Mouse (Mus musculus): ENCODE measurements at regions not wholly inside any gene's neighbourhood (a gene's known extent, or its start where the extent isn't known, plus 50 kb on each side); places are given as distances from the start of the nearest gene placed in this dataset.

- Histone ChIP-seq H3K9ac (no peak overlapping the region), H3K9me3 (no peaks in the 10 kb centered on the region), H3K27ac (no peak overlapping the region), H3K27me3 (no peaks in the 10 kb centered on the region), H3K4me3 (no peak overlapping the region), H3K4me1 (no peaks in the 10 kb centered on the region), H3K4me2 (no peak overlapping the region), H3K36me3 (no peaks in the 10 kb centered on the region)
- WGBS = 88% methylated on average over 6 of the region's 6 CpGs
- ATAC-seq (ENCODE audit: insufficient number of reproducible peaks, insufficient read depth, low FRiP score, low TSS enrichment, low read depth) = no peak
Measured at GRCm38 (mm10) chr10:39272387-39272949, 96.2 kb upstream of the Fyn start.

GRCm38 (mm10) chr10:39270406-39270805 is 98.2 kb upstream of the Fyn start:
- Histone ChIP-seq H3K27me3 (no peaks in the 10 kb centered on the region), H3K4me2 (no peak overlapping the region), H3K27ac (no peak overlapping the region), H3K9me3 (no peaks in the 10 kb centered on the region), H3K4me3 (no peak overlapping the region), H3K36me3 (no peaks in the 10 kb centered on the region), H3K4me1 (peaks cover 9% of the 10 kb centered on the region), H3K9ac (no peak overlapping the region)
- ATAC-seq (ENCODE audit: insufficient number of reproducible peaks, insufficient read depth, low FRiP score, low TSS enrichment, low read depth) = no peak
- WGBS = 85% methylated on average over 3 of the region's 3 CpGs

- ATAC-seq (ENCODE audit: insufficient number of reproducible peaks, insufficient read depth, low FRiP score, low TSS enrichment, low read depth) = no peak
- no peaks in the 10 kb centered on the region for H3K36me3 ChIP-seq
- no peaks in the 10 kb centered on the region for H3K27me3 ChIP-seq
- H3K9ac ChIP-seq = no peak overlapping the region
- no peak overlapping the region for H3K4me3 ChIP-seq
- no peak overlapping the region for H3K4me2 ChIP-seq
- WGBS = 90% methylated on average over 6 of the region's 6 CpGs
- peaks cover 24% of the 10 kb centered on the region for H3K4me1 ChIP-seq
- no peaks in the 10 kb centered on the region for H3K9me3 ChIP-seq
- 0 out of 2 replicates have a peak overlapping the region, but pooled peaks have one; percentile 51 for H3K27ac ChIP-seq
Measured at GRCm38 (mm10) chr10:39267236-39267635, 101.4 kb upstream of the Fyn start.

- Histone ChIP-seq H3K9ac (no peak overlapping the region), H3K4me1 (peaks cover 32% of the 10 kb centered on the region), H3K27ac (peak overlapping the region; percentile 68), H3K4me3 (no peak overlapping the region), H3K27me3 (no peaks in the 10 kb centered on the region), H3K36me3 (no peaks in the 10 kb centered on the region), H3K9me3 (no peaks in the 10 kb centered on the region), H3K4me2 (peak overlapping the region; percentile 24; the same call in 1 of the 2 replicates)
- ATAC-seq (ENCODE audit: insufficient number of reproducible peaks, insufficient read depth, low FRiP score, low TSS enrichment, low read depth) = no peak
- 18% methylated on average over 5 of the region's 5 CpGs for WGBS
Measured at GRCm38 (mm10) chr10:39266482-39266881, 102.2 kb upstream of the Fyn start.

- Histone ChIP-seq H3K27ac (peak overlapping the region; percentile 49; the same call in 1 of the 2 replicates), H3K4me2 (peak overlapping the region; percentile 21; the same call in 1 of the 2 replicates), H3K4me1 (peaks cover 39% of the 10 kb centered on the region), H3K36me3 (no peaks in the 10 kb centered on the region), H3K9me3 (no peaks in the 10 kb centered on the region), H3K9ac (peak overlapping the region; percentile 2; the same call in 1 of the 2 replicates), H3K27me3 (no peaks in the 10 kb centered on the region), H3K4me3 (no peak overlapping the region)
- 26% methylated on average over 7 of the region's 7 CpGs for WGBS
- ATAC-seq (ENCODE audit: insufficient number of reproducible peaks, insufficient read depth, low FRiP score, low TSS enrichment, low read depth) = no peak
Measured at GRCm38 (mm10) chr10:39262466-39262865, 98.9 kb upstream of the Ccn6 start.

- 48% methylated on average over 8 of the region's 8 CpGs for WGBS
- Histone ChIP-seq H3K9ac (0 out of 2 replicates have a peak overlapping the region, but pooled peaks have one; percentile 46), H3K27ac (no peak overlapping the region), H3K4me3 (no peak overlapping the region), H3K9me3 (no peaks in the 10 kb centered on the region), H3K36me3 (no peaks in the 10 kb centered on the region), H3K4me1 (peaks cover 35% of the 10 kb centered on the region), H3K4me2 (peak overlapping the region; percentile 21; the same call in 1 of the 2 replicates), H3K27me3 (no peaks in the 10 kb centered on the region)
- ATAC-seq (ENCODE audit: insufficient number of reproducible peaks, insufficient read depth, low FRiP score, low TSS enrichment, low read depth) = no peak
Measured at GRCm38 (mm10) chr10:39261174-39262145, 97.9 kb upstream of the Ccn6 start.

GRCm38 (mm10) chr10:39260061-39260460 is 96.5 kb upstream of the Ccn6 start:
- Histone ChIP-seq H3K4me2 (no peak overlapping the region), H3K27ac (no peak overlapping the region), H3K9ac (no peak overlapping the region), H3K27me3 (no peaks in the 10 kb centered on the region), H3K36me3 (no peaks in the 10 kb centered on the region), H3K9me3 (no peaks in the 10 kb centered on the region), H3K4me1 (peaks cover 30% of the 10 kb centered on the region), H3K4me3 (no peak overlapping the region)
- ATAC-seq (ENCODE audit: insufficient number of reproducible peaks, insufficient read depth, low FRiP score, low TSS enrichment, low read depth) = no peak
- 88% methylated on average over 6 of the region's 6 CpGs for WGBS

- H3K4me1 ChIP-seq = peaks cover 18% of the 10 kb centered on the region
- ATAC-seq (ENCODE audit: insufficient number of reproducible peaks, insufficient read depth, low FRiP score, low TSS enrichment, low read depth) = no peak
- 62% methylated on average over 2 of the region's 2 CpGs for WGBS
Measured at GRCm38 (mm10) chr10:39257371-39258154, 94.0 kb upstream of the Ccn6 start.

GRCm38 (mm10) chr10:39254561-39254960 is 91.0 kb upstream of the Ccn6 start:
- H3K9ac ChIP-seq = no peak overlapping the region

More at GRCm38 (mm10) chr10:39257371-39258154, 94.0 kb upstream of the Ccn6 start:
- no peak overlapping the region for H3K4me2 ChIP-seq
- no peak overlapping the region for H3K27ac ChIP-seq
- no peaks in the 10 kb centered on the region for H3K9me3 ChIP-seq
- H3K4me3 ChIP-seq = no peak overlapping the region
- no peaks in the 10 kb centered on the region for H3K36me3 ChIP-seq
- no peak overlapping the region for H3K9ac ChIP-seq
- no peaks in the 10 kb centered on the region for H3K27me3 ChIP-seq

GRCm38 (mm10) chr10:39250039-39250438 is 86.4 kb upstream of the Ccn6 start:
- Histone ChIP-seq H3K36me3 (no peaks in the 10 kb centered on the region), H3K4me1 (no peaks in the 10 kb centered on the region), H3K9ac (no peak overlapping the region), H3K4me3 (no peak overlapping the region), H3K4me2 (no peak overlapping the region), H3K27me3 (no peaks in the 10 kb centered on the region), H3K9me3 (no peaks in the 10 kb centered on the region), H3K27ac (no peak overlapping the region)
- 95% methylated on average over 3 of the region's 3 CpGs for WGBS
- ATAC-seq (ENCODE audit: insufficient number of reproducible peaks, insufficient read depth, low FRiP score, low TSS enrichment, low read depth) = no peak

More at GRCm38 (mm10) chr10:39254561-39254960, 91.0 kb upstream of the Ccn6 start:
- Histone ChIP-seq H3K36me3 (no peaks in the 10 kb centered on the region), H3K9me3 (no peaks in the 10 kb centered on the region), H3K4me1 (peaks cover 4% of the 10 kb centered on the region; the same call in 1 of the 2 replicates), H3K4me2 (no peak overlapping the region), H3K4me3 (no peak overlapping the region), H3K27ac (no peak overlapping the region), H3K27me3 (no peaks in the 10 kb centered on the region)
- WGBS = 72% methylated on average over 2 of the region's 2 CpGs
- no peak for ATAC-seq (ENCODE audit: insufficient number of reproducible peaks, insufficient read depth, low FRiP score, low TSS enrichment, low read depth)

- ATAC-seq (ENCODE audit: insufficient number of reproducible peaks, insufficient read depth, low FRiP score, low TSS enrichment, low read depth) = no peak
- Histone ChIP-seq H3K4me3 (no peak overlapping the region), H3K9me3 (no peaks in the 10 kb centered on the region), H3K36me3 (no peaks in the 10 kb centered on the region), H3K4me1 (no peaks in the 10 kb centered on the region), H3K27ac (no peak overlapping the region), H3K9ac (no peak overlapping the region), H3K4me2 (no peak overlapping the region), H3K27me3 (no peaks in the 10 kb centered on the region)
- 68% methylated on average over 4 of the region's 4 CpGs for WGBS
Measured at GRCm38 (mm10) chr10:39248486-39248885, 84.9 kb upstream of the Ccn6 start.

Data from embryonic facial prominence, embryonic 13.5 days (tissue).